Mouse (Mus musculus) embryonic stem cell, embryonic (primary cell): ENCODE data around the gene Tmed5.

Experiments
- CTCF ChIA-PET, 4 experiments: fragments of 300-600 bp in 2 of 4; fragments of 350-600 bp in 2 of 4; sonication (Branson Sonifier 250); formaldehyde crosslinking; loops; one replicate each; lab custom pipeline; 2022; ENCODE audit warnings: inconsistent platforms in 2 of 4; lab: Charles Lee
- POLR2A ChIA-PET, 4 experiments: fragments of 300-600 bp in 2 of 4; fragments of 350-600 bp in 2 of 4; sonication (Branson Sonifier 250); formaldehyde crosslinking; loops; one replicate each; lab custom pipeline; 2022; ENCODE audit warnings: antibody characterized with exemption in 4 of 4, inconsistent platforms in 1 of 4; lab: Charles Lee

Gene Tmed5

DNA sequence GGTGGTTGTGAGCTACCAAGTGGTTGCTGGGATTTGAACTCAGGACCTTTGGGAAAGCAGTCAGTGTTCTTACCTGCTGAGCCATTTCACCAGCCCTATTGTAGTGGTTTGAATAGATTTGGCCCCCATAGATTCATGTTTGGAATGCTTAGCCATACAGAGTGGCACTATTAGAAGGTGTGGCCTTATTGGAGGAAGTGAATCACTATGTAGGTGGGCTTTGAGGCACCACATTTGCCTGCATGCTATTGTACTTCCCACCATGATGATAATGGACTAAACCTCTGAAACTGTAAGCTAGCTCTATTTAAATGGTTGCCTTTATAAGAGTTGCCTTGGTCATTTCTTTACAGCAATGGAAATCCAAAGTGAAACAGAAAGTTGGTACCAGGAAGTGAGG is 56.2 kb downstream of the Tmed5 start:
- CTCF ChIA-PET, result interaction anchor here in 3 of 4 experiments (0.8 to 1.5 kb wide), 5 partner anchors 15 to 215 kb away, joined by 3 to 6 read pairs (median 4); no protein-coding TSS in a partner anchor
- POLR2A ChIA-PET, result interaction anchor here (0.6 to 25.0 kb wide), 49 partner anchors 7 to 236 kb away, joined by 3 to 1243 read pairs (median 6); partner anchors contain the start of genes Mtf2 (in 4 of the 4), Dr1 (in 1 of the 4) and Pigg (in 1 of the 4)

DNA sequence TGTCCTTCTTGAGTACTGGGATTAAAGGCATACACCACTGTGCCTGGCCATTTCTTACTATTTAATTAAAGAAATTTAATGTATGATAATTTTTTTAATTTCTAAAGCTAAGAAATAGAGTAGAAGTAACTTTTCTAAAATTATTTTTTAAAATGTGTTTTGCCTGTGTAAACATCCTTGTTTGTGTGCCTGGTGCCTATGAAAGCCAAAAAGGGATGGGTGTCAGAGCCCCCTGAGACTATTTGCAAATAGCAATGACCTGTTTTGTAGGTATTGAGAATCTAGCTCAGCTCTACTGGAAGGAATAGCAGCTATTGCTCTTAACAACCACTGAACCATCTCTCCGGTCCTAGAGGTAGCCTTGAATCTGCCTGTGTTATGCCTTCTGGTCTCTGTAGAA is 60.1 kb downstream of the Tmed5 start:
- POLR2A ChIA-PET, result interaction anchor here in 3 of 4 experiments (0.9 to 25.0 kb wide), 13 partner anchors 8 to 34 kb away, joined by 3 to 1243 read pairs (median 8); partner anchors contain the start of gene Mtf2 (in 1 of the 3)
- CTCF ChIA-PET, result interaction anchor here in 1 of 4 experiments (0.6 kb wide), 1 partner anchor 38 kb away, joined by 4 read pairs; no protein-coding TSS in a partner anchor

DNA sequence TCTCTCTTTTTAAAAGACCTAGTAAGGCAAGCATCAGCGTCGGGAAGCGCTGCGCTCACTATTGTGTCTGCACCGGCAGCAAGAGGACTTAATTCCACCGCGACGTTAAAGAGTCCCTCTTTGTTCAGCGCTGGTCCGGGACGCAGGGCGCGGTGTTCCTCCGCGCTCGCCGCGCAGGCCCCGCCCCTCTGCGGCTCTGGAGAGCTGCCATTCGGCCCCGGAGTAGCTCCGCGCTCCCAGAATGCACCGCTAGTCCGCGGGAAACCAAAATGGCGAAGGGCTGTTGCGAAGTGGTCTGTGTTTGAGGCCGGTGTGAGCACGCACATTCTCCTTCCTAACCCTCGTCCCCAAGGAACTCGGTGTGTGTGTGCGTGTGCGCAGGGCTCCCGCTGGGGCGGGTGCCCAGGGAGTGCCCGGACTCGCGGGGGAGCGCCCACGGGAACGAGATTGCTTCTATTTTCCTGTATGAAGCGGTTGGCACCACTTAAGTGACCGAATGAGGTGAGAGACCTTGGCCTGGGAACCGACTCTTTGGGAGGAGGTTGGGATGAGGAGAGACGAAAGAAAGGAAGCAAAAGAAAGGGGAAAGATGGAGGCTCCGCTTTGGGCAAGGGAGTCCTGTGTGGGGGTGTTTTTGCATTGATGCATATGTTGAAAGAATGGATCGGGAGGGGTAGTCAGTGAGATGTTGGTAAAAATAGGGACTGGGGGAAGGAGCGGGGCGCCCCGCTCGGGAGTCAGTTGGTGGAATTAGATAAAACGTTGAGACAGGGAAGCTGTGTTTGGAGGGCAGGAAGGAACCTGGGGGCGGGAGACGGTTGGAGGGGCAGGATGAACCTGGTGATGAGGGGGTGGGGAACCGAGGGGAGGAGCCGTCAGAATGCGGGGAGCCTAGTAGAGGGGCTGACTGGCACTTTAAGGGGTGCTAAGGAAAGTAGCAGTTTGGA is 66.7 kb downstream of the Tmed5 start, which contains the start of gene Mtf2:
Mtf2 (plus strand) TSS at position 210 of the 947 bp plus-strand sequence.
- ChIA-PET POLR2A (interaction anchor here (0.5 to 22.5 kb wide), 92 partner anchors 8 to 1492 kb away, joined by 3 to 1243 read pairs (median 4); partner anchors contain the start of genes Atp5k (in 1 of the 4), Idua (in 1 of the 4), Pcgf3 (in 1 of the 4) and Pigg (in 1 of the 4)), CTCF (interaction anchor here in 3 of 4 experiments (0.5 to 1.5 kb wide), 6 partner anchors 10 to 139 kb away, joined by 4 to 9 read pairs (median 6); no protein-coding TSS in a partner anchor)

DNA sequence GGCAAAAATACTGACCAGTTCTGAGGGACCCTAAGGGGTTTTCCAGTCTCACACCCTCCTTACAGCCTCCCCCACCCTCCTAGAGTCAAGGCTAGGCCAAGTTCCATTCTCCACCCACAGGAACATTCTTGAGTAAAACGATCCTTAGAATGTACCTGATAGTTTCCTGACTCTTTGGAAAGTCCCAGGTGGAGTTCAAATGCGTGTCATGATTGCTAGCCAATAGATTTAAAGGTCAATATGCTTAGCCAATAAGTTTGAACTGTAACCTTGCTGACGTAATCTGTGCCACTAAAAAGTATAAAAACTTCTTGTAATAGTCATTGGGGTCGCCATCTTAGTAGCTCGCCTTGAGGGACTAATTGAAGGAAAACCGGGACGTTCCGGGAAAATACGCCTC is 72.0 kb downstream of the Tmed5 start:
- ChIA-PET POLR2A (interaction anchor here (0.7 to 22.5 kb wide), 39 partner anchors 9 to 543 kb away, joined by 3 to 1243 read pairs (median 5); partner anchors contain the start of genes Dr1 (in 1 of the 4) and Pigg (in 1 of the 4)), CTCF (no interaction called here)
